Mouse (Mus musculus) spleen, postnatal 36 days (tissue): ENCODE measurements at regions not wholly inside any gene's neighbourhood (a gene's known extent, or its start where the extent isn't known, plus 50 kb on each side); places are given as distances from the start of the nearest gene placed in this dataset.
A peak's percentile ranks its signal among the peaks of the same experiment; 100 is the strongest.

Source experiments
- DNase-seq, 2 experiments: peaks; one replicate each; pipeline ENCODE4 v3.0.0; 2022; ENCODE audit warnings: low spot score in 2 of 2, mixed read lengths in 1 of 2

- DNase-seq, result no peak
Measured at GRCm38 (mm10) chr17:72782775-72783174, 53.5 kb upstream of the Ypel5 start.

- DNase-seq, result peak; percentile 5 to 26
Measured at GRCm38 (mm10) chr17:72781786-72782185, 54.5 kb upstream of the Ypel5 start.

- DNase-seq, result no peak
Measured at GRCm38 (mm10) chr17:72768266-72768665, 68.0 kb upstream of the Ypel5 start.

- no peak for DNase-seq
Measured at GRCm38 (mm10) chr17:72760937-72761336, 75.3 kb upstream of the Ypel5 start.

GRCm38 (mm10) chr17:72746411-72746810 lies 89.8 kb upstream of the Ypel5 start:
- DNase-seq, result no peak

- DNase-seq, result no peak
Measured at GRCm38 (mm10) chr17:72733006-72733405, 103.2 kb upstream of the Ypel5 start.

- no peak for DNase-seq
Measured at GRCm38 (mm10) chr17:72731691-72732090, 104.6 kb upstream of the Ypel5 start.

GRCm38 (mm10) chr17:72731175-72731574 lies 105.1 kb upstream of the Ypel5 start:
- no peak for DNase-seq

- no peak for DNase-seq
Measured at GRCm38 (mm10) chr17:72720753-72721152, 115.5 kb upstream of the Ypel5 start.

GRCm38 (mm10) chr17:72719618-72720017 lies 115.2 kb upstream of the Alk start:
- no peak for DNase-seq

GRCm38 (mm10) chr17:72691630-72692029 lies 87.2 kb upstream of the Alk start:
- DNase-seq, result no peak

- DNase-seq, result no peak
Measured at GRCm38 (mm10) chr17:72689606-72690005, 85.2 kb upstream of the Alk start.

- DNase-seq, result no peak
Measured at GRCm38 (mm10) chr17:72688800-72689199, 84.4 kb upstream of the Alk start.

GRCm38 (mm10) chr17:72674658-72675057 lies 70.2 kb upstream of the Alk start:
- DNase-seq, result no peak

- DNase-seq, result no peak
Measured at GRCm38 (mm10) chr17:72672010-72672409, 67.6 kb upstream of the Alk start.

- DNase-seq, result no peak
Measured at GRCm38 (mm10) chr17:72666961-72667360, 62.5 kb upstream of the Alk start.

GRCm38 (mm10) chr17:72661678-72662077 lies 57.3 kb upstream of the Alk start:
- DNase-seq, result no peak

- DNase-seq, result no peak
Measured at GRCm38 (mm10) chr17:72658744-72659143, 54.3 kb upstream of the Alk start.

GRCm38 (mm10) chr17:72657826-72658225 lies 53.4 kb upstream of the Alk start:
- DNase-seq, result no peak
